Comparison of ENCODE assay signal across 16 mouse cellular contexts in genomic region chr4:93481247-93481646, GRCm38 (mm10).
DNase-seq lines count a peak whose midpoint lies in the region; ATAC-seq lines count a peak whose summit lies in the region.
"Had no signal": no experiment of that assay in that cellular context is flagged by ENCODE, and none has a peak within 500 bp of the region (broad histone marks: within the 10 kb centered on the region; RNA-seq: fewer than 3 reads in every experiment).

No protein-coding gene starts in this region.

- H3K4me3 ChIP-seq in heart, embryonic 10.5 days: no peak overlapping the region
- no peak overlapping the region for H3K4me3 ChIP-seq in liver, embryonic 11.5 days (ENCODE audit: low read depth, low read length)
- H3K4me3 ChIP-seq: embryonic facial prominence, embryonic 15.5 days; heart, embryonic 15.5 days; hindbrain, embryonic 15.5 days had no signal

- H3K9me3 ChIP-seq in heart, embryonic 10.5 days: no peaks in the 10 kb centered on the region
- no peaks in the 10 kb centered on the region; the same call in 1 of the 2 replicates for H3K9me3 ChIP-seq in liver, embryonic 11.5 days (ENCODE audit: control insufficient read depth, low read length)
- H3K9me3 ChIP-seq: embryonic facial prominence, embryonic 15.5 days; heart, embryonic 15.5 days; hindbrain, embryonic 15.5 days had no signal

- H3K27ac ChIP-seq in heart, embryonic 10.5 days: no peak overlapping the region
- peak overlapping the region; percentile 19; the same call in 1 of the 2 replicates for H3K27ac ChIP-seq in liver, embryonic 11.5 days (ENCODE audit: low read depth, low read length)
- H3K27ac ChIP-seq: embryonic facial prominence, embryonic 15.5 days; heart, embryonic 15.5 days; hindbrain, embryonic 15.5 days had no signal

- H3K36me3 ChIP-seq in heart, embryonic 10.5 days: no peaks in the 10 kb centered on the region
- H3K36me3 ChIP-seq in liver, embryonic 11.5 days (ENCODE audit: control insufficient read depth, insufficient read depth, low read length): no peaks in the 10 kb centered on the region
- H3K36me3 ChIP-seq: embryonic facial prominence, embryonic 15.5 days; heart, embryonic 15.5 days; hindbrain, embryonic 15.5 days had no signal

- peak; percentile 99 for ATAC-seq in liver, embryonic 11.5 days (replicated peaks; ENCODE audit: low FRiP score)
- peak; percentile 100 for ATAC-seq in megakaryocyte-erythroid progenitor cell, adult 5-6 weeks (replicated peaks; ENCODE audit: low FRiP score, low TSS enrichment, poor library complexity, severe bottlenecking)

- H3K4me1 ChIP-seq in heart, embryonic 10.5 days: no peaks in the 10 kb centered on the region
- H3K4me1 ChIP-seq in liver, embryonic 11.5 days (replicated peaks; ENCODE audit: control insufficient read depth, insufficient read depth, low read length): no peaks in the 10 kb centered on the region
- H3K4me1 ChIP-seq: embryonic facial prominence, embryonic 15.5 days; heart, embryonic 15.5 days; hindbrain, embryonic 15.5 days had no signal

- no peaks in the 10 kb centered on the region for H3K27me3 ChIP-seq in heart, embryonic 10.5 days (ENCODE audit: insufficient read depth, poor library complexity, severe bottlenecking)
- no peaks in the 10 kb centered on the region for H3K27me3 ChIP-seq in liver, embryonic 11.5 days (replicated peaks; ENCODE audit: control insufficient read depth, insufficient read depth, low read length)
- H3K27me3 ChIP-seq: embryonic facial prominence, embryonic 15.5 days; heart, embryonic 15.5 days; hindbrain, embryonic 15.5 days had no signal

- 0 out of 2 replicates have a peak overlapping the region, but pooled peaks have one; percentile 29 for H3K4me2 ChIP-seq in liver, embryonic 11.5 days
- H3K4me2 ChIP-seq: embryonic facial prominence, embryonic 15.5 days; heart, embryonic 15.5 days; hindbrain, embryonic 15.5 days had no signal

- no peak overlapping the region for H3K9ac ChIP-seq in liver, embryonic 11.5 days (ENCODE audit: low read depth, low read length)
- H3K9ac ChIP-seq: embryonic facial prominence, embryonic 15.5 days; heart, embryonic 15.5 days; hindbrain, embryonic 15.5 days had no signal

- DNase-seq in heart, embryonic 10.5 days (ENCODE audit: low spot score): peak; percentile 75
- no peak for DNase-seq in heart, adult 18-20 months
- peak; percentile 23 for DNase-seq in c-Kit-positive CD71-negative TER-119-negative erythroid progenitor cells, embryonic 14.5 days (ENCODE audit: low read depth)
- no peak for DNase-seq in liver, embryonic 11.5 days (ENCODE audit: low spot score)
- DNase-seq in lung, postnatal 10 days: no peak
- DNase-seq in thymus, postnatal 14 days: no peak
- DNase-seq in lung, postnatal 14 days: no peak
- DNase-seq: adrenal gland, postnatal 25 days; cerebellum, adult 11-12 months; gastrocnemius, postnatal 25 days; kidney, adult 8-10 months; right cerebral cortex, adult 18-20 months had no signal

- 64% methylated on average over 1 of the region's 1 CpGs for WGBS in heart, embryonic 10.5 days
- 41% methylated on average over 1 of the region's 1 CpGs for WGBS in liver, embryonic 11.5 days

Comparison
In these comparisons a context has a peak if more than half of its experiments do, and no peak if none do; other contexts are left out.
1. DNase-seq: peak in heart, embryonic 10.5 days (single experiment) and c-Kit-positive CD71-negative TER-119-negative erythroid progenitor cells, embryonic 14.5 days (single experiment); none in heart, adult 18-20 months (0 of 2), liver, embryonic 11.5 days (single experiment), lung, postnatal 10 days (single experiment), thymus, postnatal 14 days (single experiment) and lung, postnatal 14 days (single experiment).